Mouse (Mus musculus) forebrain, embryonic 16.5 days (tissue): Measurements from ENCODE around the gene Cbfa2t3. TPM values are rescaled to one million over a fixed set of nuclear protein-coding genes. Genes with fewer than 3 reads are reported as not detected.

Experiments
- ATAC-seq: fragments of 200-750 bp; cut with Nextera tagmentation; 2 replicates; pipeline ENCODE4 v1.8.0; 2017; ENCODE audit warnings: mild to moderate bottlenecking, moderate library complexity
- H3K27ac ChIP-seq: fragments of 300-500 bp; sonication (generic); 2 replicates; pipeline ENCODE4 v1.5.1; 2014; ENCODE audit warnings: low read length, control low read depth
- H3K27me3 ChIP-seq: fragments of 300-500 bp; sonication (generic); replicated peaks from 2 replicates; pipeline ENCODE4 v1.6.1; 2014; ENCODE audit warnings: low read length; ENCODE audit not compliant: control insufficient read depth, insufficient read depth
- H3K36me3 ChIP-seq: fragments of 300-500 bp; sonication (generic); 2 replicates; pipeline ENCODE4 v1.6.1; 2014; ENCODE audit not compliant: control insufficient read depth, insufficient read depth
- H3K4me1 ChIP-seq: fragments of 300-500 bp; sonication (generic); replicated peaks from 2 replicates; pipeline ENCODE4 v1.6.1; 2014; ENCODE audit warnings: low read length; ENCODE audit not compliant: control insufficient read depth, insufficient read depth
- H3K4me2 ChIP-seq: fragments of 300-500 bp; sonication (generic); 2 replicates; pipeline ENCODE4 v1.6.1; 2014; ENCODE audit warnings: mild to moderate bottlenecking, low read length, control low read depth
- H3K4me3 ChIP-seq: fragments of 300-500 bp; sonication (generic); replicated peaks from 2 replicates; pipeline ENCODE4 v1.5.1; 2014; ENCODE audit warnings: mild to moderate bottlenecking, low read length, control low read depth
- H3K9ac ChIP-seq: fragments of 300-500 bp; sonication (generic); replicated peaks from 2 replicates; pipeline ENCODE4 v1.6.1; 2014; ENCODE audit warnings: low read depth, low read length, control low read depth
- H3K9me3 ChIP-seq: fragments of 300-500 bp; sonication (generic); 2 replicates; pipeline ENCODE4 v1.6.1; 2016; ENCODE audit warnings: low read length; ENCODE audit not compliant: control insufficient read depth
- WGBS: fragments of 180-500 bp; shearing (Covaris S2); extraction: QIAGEN DNeasy Blood & Tissue Kit; methylation state at CpG from one replicate; pipeline ENCODE4 v1.1.7; 2014; 5-methylcytosine and 5-hydroxymethylcytosine counted together
- polyA plus RNA-seq: library from polyadenylated mRNA; unstranded; fragments of >200 nt; fragmentation: Nextera tagmentation; extraction: Ambion mirVana; gene quantifications from 2 replicates; pipeline ENCODE4 v1.2.1, GENCODE M21; 2015

Cbfa2t3 gene
- polyA plus RNA-seq, 1 experiment from 2014 or later = 13.8 TPM

DNA sequence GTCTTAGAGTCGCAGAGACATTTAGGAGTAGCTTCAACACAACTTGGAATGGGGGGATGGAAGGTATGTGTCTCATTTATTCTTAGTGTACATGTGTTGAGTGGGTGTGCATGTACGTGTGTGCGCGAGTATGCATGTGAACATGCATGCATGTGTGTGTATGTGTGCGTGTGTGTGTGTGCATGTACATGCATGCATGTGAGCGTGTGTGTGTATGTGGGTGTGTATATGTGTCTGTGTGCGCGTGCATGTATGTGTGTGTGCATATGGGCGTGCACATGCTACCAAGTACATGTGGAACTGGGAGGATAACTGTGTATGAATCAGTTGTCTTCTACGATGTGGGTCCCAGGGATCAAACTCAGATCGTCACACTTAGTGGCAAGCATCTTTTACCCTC is 37.7 kb upstream of the Cbfa2t3 start:
- no peaks in the 10 kb centered on the region for H3K9me3 ChIP-seq
- no peak for ATAC-seq
- H3K4me3 ChIP-seq = no peak overlapping the region
- no peaks in the 10 kb centered on the region for H3K27me3 ChIP-seq
- peaks cover 73% of the 10 kb centered on the region for H3K4me1 ChIP-seq
- H3K27ac ChIP-seq = no peak overlapping the region
- no peak overlapping the region for H3K4me2 ChIP-seq
- no peak overlapping the region for H3K9ac ChIP-seq
- 89% methylated on average over 11 of the region's 11 CpGs for WGBS
- H3K36me3 ChIP-seq = no peaks in the 10 kb centered on the region

DNA sequence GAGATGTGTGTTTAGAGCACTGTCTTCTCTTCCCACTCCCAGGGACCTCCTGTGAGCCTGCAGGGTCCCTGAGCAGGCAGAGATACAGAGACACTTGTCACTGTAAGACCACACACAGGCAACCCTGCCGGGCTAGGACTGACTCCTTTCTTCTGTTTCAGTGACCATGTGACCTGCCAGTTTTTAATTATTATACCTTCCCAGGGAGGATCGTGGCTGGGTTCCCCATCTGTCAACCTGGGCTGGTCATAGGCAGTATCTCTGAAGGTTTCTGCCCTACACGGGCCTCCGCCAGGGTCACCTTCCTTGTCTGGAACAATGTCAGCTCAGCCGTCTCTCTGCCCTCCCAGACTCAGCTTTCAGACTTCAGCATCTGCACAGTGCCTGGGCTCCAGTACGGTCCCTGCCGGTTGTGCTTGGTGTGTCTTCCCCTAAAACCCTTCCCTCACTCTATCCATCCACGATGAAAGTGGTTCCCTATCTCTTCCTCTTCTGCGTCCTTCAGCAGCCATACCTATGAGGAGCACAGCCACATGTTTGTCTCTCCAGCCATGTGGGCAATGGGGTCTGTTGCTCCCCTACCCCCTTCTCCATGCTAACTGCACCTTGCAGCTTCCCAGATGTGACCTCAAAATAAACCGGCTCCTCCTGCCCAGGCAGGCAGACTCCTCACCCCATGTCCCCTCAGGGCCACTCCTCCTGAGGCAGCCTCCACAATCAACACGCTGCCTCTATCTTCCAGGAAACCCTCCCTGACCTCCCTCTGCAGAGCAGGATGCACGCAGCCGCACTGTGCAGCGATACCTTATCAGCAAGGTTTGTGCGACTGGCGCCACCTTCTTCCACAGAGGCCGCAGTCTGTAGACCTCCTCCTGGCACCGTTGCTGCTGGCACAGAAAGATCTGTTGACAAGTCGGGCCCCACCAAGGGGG is 36.9 kb upstream of the Cbfa2t3 start:
- Histone ChIP-seq H3K9me3 (no peaks in the 10 kb centered on the region), H3K27me3 (no peaks in the 10 kb centered on the region), H3K4me3 (no peak overlapping the region), H3K4me2 (no peak overlapping the region), H3K4me1 (peaks cover 67% of the 10 kb centered on the region), H3K27ac (peak overlapping the region; percentile 71), H3K36me3 (no peaks in the 10 kb centered on the region), H3K9ac (peak overlapping the region; percentile 29)
- no peak for ATAC-seq
- 54% methylated on average over 19 of the region's 19 CpGs for WGBS

DNA sequence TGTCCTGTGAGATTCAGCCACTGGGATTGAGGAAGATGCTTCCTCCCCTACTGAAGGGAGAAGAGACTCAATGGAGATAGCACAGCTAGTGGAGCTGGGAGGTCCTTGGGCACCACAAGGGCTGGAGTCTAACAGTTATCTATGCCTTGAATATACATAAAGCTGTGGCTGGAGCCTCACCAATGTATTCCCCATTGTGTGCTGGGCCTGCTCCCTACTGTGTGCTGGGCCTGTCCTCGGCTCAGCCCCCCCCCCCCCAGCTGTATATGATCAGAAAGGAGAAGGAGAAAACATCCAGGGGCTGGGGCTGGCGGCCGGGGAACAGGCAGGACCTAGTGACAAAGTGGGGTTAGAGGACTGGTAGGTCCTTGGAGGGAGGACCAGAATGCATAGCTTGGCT is 36.2 kb upstream of the Cbfa2t3 start:
- H3K9ac ChIP-seq = peak overlapping the region; percentile 29
- peaks cover 65% of the 10 kb centered on the region for H3K4me1 ChIP-seq
- no peak overlapping the region for H3K4me2 ChIP-seq
- no peaks in the 10 kb centered on the region for H3K9me3 ChIP-seq
- ATAC-seq = no peak
- H3K4me3 ChIP-seq = no peak overlapping the region
- H3K27ac ChIP-seq = peak overlapping the region; percentile 71
- H3K27me3 ChIP-seq = no peaks in the 10 kb centered on the region
- H3K36me3 ChIP-seq = no peaks in the 10 kb centered on the region
- 68% methylated on average over 3 of the region's 3 CpGs for WGBS

DNA sequence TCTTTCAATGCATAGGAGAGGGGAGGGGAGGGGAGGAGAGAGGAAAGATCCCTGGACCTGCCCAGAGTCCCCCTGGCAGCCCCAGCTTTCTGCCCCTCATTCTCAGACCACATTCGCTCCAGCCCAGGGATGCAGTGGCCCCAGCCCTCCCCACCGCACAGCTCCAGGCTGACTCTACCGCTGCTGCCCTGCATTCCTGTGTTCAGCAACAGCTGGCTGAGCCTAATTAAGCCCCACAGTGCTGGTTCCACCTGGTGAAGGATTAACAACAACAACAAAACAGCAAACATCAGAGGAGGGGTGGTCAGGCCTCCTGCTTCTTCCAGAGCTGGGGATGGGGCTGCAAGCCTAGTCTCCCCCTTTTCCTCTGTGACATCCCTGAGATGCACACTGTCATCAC is 29.7 kb upstream of the Cbfa2t3 start:
- Histone ChIP-seq H3K4me3 (no peak overlapping the region), H3K9ac (no peak overlapping the region), H3K9me3 (no peaks in the 10 kb centered on the region), H3K36me3 (no peaks in the 10 kb centered on the region), H3K4me2 (no peak overlapping the region), H3K27me3 (no peaks in the 10 kb centered on the region), H3K27ac (no peak overlapping the region), H3K4me1 (peaks cover 1% of the 10 kb centered on the region)
- WGBS = 4% methylated on average over 3 of the region's 3 CpGs
- no peak for ATAC-seq

- WGBS = 68% methylated on average over 5 of the region's 5 CpGs
These were observed 28.5 kb upstream of the Cbfa2t3 start for GRCm38 (mm10) chr8:122727412-122727811.

DNA sequence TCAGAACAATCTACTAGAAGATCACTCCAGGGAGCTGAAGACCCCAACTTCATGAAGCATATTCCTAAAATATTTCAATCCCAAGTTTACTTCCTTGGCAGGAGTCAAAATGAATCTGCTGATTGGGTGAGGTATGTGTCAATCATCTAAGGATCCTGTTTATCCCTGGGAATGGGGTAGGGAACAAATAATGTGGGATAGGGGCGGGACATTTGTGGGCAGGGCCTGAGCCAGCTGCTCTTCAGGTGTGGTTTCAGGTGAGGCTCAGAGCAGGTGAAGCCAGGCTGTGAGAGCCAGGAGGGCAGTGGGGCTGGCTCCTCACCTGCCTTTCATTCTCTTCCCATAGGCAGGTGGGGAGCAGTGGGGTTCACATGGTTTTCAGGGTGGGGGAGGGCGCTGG is 27.9 kb upstream of the Cbfa2t3 start:
- Histone ChIP-seq H3K36me3 (no peaks in the 10 kb centered on the region), H3K9me3 (no peaks in the 10 kb centered on the region), H3K4me2 (no peak overlapping the region), H3K27me3 (no peaks in the 10 kb centered on the region), H3K27ac (no peak overlapping the region), H3K4me3 (no peak overlapping the region), H3K9ac (no peak overlapping the region), H3K4me1 (peaks cover 3% of the 10 kb centered on the region)
- 54% methylated on average over 2 of the region's 2 CpGs for WGBS
- ATAC-seq = no peak

More at GRCm38 (mm10) chr8:122727412-122727811, 28.5 kb upstream of the Cbfa2t3 start:
- no peak for ATAC-seq
- Histone ChIP-seq H3K27ac (no peak overlapping the region), H3K4me3 (no peak overlapping the region), H3K4me2 (no peak overlapping the region), H3K4me1 (no peaks in the 10 kb centered on the region), H3K9ac (no peak overlapping the region), H3K36me3 (no peaks in the 10 kb centered on the region), H3K27me3 (no peaks in the 10 kb centered on the region), H3K9me3 (no peaks in the 10 kb centered on the region)

DNA sequence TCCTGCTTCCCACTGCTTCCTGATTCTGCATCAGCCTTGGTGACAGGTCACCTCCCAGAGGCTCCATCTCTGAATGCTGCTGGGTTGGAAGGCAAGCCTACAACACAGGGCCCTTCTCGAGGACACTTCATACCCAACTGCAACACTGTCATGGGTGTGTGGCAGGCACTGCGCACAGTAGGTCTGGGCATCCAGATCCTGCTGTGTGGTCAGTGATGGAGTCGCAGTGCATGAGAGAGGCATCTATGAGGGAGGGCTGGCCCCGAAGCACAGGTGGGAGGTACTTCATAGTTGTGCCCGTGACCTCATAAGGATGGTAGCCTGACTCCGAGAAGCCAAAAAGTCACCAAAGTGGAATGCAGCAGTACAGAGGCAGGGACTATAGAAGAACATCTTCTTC is 26.3 kb upstream of the Cbfa2t3 start:
- WGBS = 92% methylated on average over 6 of the region's 6 CpGs
- no peak overlapping the region for H3K27ac ChIP-seq
- H3K4me2 ChIP-seq = no peak overlapping the region
- H3K4me1 ChIP-seq = peaks cover 19% of the 10 kb centered on the region
- H3K4me3 ChIP-seq = no peak overlapping the region
- H3K9ac ChIP-seq = no peak overlapping the region
- H3K9me3 ChIP-seq = no peaks in the 10 kb centered on the region
- no peaks in the 10 kb centered on the region for H3K36me3 ChIP-seq
- no peak for ATAC-seq
- H3K27me3 ChIP-seq = no peaks in the 10 kb centered on the region

- Histone ChIP-seq H3K9me3 (no peaks in the 10 kb centered on the region), H3K4me3 (no peak overlapping the region), H3K9ac (peak overlapping the region; percentile 43), H3K27me3 (no peaks in the 10 kb centered on the region), H3K36me3 (no peaks in the 10 kb centered on the region), H3K27ac (peak overlapping the region; percentile 79), H3K4me1 (peaks cover 24% of the 10 kb centered on the region), H3K4me2 (peak overlapping the region; percentile 46)
- ATAC-seq = peak; percentile 43; the same call in 1 of the 2 replicates
- 49% methylated on average over 14 of the region's 14 CpGs for WGBS
These were observed 22.1 kb upstream of the Cbfa2t3 start for GRCm38 (mm10) chr8:122720811-122721640.

DNA sequence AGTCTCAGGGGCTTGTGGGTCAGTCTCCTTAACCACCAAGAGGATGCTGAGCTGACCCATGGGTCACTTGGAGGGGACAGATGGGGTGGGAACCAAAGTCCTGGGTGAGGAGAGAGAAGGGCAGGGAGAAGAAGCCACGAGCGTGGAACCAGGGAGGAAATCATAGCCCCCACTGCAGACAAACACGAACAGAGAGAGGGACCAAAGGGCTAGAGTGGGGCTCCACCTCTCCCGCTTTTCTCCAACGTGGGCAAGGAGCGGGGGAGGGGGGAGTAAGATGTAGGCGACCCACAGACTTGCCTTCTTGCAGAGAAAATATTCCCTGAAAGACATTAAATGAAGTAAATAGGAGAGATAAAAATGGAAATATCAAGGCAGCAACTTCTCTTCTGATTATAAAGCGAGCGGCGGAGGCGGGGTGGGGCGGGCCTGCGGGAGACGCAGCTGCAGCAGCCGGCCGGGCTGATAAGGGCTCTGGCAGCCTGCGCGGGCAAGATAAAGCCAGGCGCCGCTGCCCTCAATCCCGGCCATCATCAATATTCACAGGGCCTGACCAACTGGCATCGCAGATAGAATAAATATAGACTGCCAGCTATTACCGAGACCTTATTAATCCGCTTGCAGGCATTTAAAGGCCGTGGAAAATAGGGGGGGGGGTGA is 21.3 kb upstream of the Cbfa2t3 start:
- no peaks in the 10 kb centered on the region for H3K36me3 ChIP-seq
- H3K4me1 ChIP-seq = peaks cover 24% of the 10 kb centered on the region
- H3K27me3 ChIP-seq = no peaks in the 10 kb centered on the region
- 11% methylated on average over 25 of the region's 25 CpGs for WGBS
- peak overlapping the region; percentile 46 for H3K4me2 ChIP-seq
- peak overlapping the region; percentile 79 for H3K27ac ChIP-seq
- peak; percentile 69; the same call in 1 of the 2 replicates for ATAC-seq
- peak overlapping the region; percentile 43 for H3K9ac ChIP-seq
- H3K4me3 ChIP-seq = peak overlapping the region; percentile 21
- no peaks in the 10 kb centered on the region for H3K9me3 ChIP-seq
